Mouse (Mus musculus) spleen, postnatal 14 days (tissue): ENCODE results near the gene Gcn1l1.
A peak's percentile ranks its signal among the peaks of the same experiment; 100 is the strongest.
"Not testable (repeated sequence)": the region's sequence is repeated elsewhere in the genome, so short reads cannot be mapped to it uniquely, and the experiment has no call there.

Experiments used
- DNase-seq, 2 experiments: peaks; one replicate each; pipeline ENCODE4 v3.0.0; 2021 to 2022; ENCODE audit warnings: low spot score in 2 of 2

Gcn1l1 gene

DNA sequence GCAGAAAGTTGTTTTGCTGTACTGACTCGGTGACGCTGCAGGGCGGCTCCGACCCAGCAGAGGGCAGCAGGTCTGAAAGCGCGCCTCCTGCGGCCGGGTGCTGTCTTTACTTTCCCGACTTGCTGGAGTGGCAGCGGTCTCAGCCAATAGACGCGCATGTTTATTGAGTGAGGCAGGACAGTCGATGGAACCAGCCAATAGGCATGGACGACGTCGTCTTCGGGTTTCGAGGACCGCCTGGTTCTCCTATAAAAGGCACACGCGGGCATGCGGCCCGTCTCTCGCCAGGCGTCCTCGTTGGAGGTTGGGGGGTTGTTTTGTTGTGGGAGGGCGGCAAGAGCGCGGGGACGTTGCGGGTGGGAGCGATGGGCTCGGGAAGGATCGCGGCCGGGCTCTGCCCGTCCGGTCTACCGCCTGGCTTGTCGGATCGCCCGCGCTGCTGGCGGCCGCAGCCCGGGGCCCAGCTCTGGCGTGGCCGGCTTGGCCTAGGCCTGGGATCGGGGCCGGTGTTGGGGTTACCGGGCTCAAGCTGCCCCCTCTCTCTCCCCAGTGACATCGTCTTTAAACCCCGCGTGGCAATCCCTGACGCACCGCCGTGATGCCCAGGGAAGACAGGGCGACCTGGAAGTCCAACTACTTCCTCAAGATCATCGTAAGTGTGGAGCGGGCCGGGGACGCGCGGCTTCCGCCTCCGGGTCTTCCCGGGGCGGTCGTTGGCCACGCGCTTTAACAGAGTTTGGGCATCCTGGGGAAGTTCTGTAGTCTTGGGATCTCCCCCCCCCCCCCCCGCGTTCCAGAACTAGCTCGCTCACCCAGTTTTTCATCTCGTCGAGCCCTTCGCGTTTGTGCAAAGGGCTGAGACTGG, 5.6 kb upstream of the Gcn1l1 start, which contains the start of gene Rplp0:
Gene Rplp0 (plus strand): TSS at position 231 of the 865 bp plus-strand sequence.
- peak; percentile 99 to 100 for DNase-seq

DNA sequence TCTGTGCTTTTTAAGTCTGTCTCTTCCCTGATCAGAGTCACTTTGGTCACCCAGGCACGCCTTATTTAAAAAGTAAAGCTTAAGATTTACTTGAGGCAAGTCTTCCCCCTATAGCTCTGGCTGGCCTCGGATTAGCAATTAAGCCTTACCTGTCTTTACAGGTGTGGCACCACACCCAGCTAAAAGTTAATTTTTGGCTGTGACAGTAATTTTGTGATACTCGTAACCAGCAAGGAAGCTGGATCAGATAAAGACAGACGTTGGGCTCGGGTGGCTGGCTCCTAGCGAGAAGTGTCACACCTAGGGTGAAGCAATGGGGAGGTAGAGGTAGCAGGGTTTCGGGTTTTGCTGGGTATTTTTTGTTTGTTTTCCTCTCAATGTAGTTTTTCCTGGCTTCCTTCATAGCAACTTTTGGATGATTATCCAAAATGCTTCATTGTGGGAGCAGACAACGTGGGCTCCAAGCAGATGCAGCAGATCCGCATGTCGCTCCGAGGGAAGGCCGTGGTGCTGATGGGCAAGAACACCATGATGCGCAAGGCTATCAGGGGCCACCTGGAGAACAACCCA, 4.6 kb upstream of the Gcn1l1 start:
- no peak for DNase-seq

DNA sequence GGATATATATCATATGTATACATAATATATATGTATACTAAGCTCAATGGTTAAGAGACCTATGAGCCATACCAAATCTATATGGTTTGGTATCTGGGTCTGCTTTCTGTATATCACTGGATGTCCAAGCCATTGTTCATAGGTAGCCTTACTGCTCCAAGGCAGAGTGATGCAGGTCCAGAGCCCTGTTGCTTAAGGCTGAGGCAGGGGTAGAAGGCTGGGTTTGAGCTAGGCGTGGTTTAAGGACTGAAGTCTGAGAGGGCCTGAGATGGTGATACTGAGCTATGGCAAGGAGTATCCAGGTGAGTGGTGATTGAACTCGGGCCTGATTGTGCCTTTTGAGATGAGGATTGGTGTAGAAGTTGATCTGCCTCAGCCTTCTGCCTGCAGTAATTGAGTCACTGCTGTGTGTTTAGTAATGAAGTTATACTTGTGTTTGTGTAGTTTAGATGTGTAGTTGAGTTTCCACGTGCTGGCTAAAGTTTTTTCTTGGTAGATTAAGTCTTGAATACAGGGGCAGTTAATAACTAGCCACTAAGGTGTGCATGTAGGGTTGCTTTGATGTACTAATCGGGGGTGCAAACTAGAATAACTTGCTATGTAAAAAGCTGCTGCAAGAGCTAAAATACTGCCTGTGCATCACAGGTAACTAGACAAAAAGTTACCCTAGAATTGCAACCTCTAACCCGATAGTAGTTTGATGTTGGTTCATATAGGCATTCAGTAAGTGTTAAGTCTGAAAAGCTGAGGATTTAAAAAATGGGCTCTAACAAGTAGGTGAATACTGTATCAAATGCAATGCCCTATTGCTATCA, 1.1 kb upstream of the Gcn1l1 start:
- DNase-seq, result no peak

DNA sequence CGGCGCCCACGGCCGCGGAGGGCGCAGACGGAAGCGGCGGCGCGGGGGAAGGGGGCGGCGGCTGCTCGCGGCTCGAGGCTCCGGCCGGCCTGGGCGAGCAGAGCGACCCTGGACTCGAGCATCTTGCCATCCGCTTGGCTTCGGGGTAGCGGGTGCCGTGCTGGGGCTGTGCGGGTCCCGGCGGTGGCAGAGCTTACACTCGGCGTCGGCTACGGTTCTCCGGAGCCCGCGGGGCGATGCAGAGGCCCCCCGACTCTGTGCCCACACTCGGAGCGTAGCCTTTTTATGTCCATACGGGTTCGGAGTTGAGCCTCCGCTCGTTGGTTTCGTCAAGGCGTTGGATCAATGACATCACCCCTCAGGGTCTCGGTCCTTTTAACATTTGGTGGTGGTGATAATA, 349 bp downstream of the Gcn1l1 start:
- no peak for DNase-seq

DNA sequence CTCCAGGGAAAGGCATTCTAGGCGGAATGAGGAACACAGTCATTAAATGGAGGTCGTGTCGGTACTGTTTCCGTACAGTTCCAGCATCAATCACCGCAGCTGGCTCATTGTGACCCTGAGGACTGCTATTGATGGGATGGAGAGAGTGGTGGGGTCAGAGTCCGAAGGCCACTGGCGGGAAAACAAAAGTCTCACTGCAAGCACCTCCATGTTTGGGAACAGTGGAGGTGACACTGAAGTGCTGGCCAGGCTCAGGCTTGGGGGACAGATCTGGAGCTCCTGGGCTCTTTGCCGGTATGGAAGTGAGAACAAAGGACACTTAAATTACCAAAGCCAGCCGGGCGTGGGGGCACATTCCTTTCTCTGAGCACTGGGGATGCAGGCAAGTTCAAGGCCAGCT, 3.6 kb downstream of the Gcn1l1 start:
- DNase-seq, result no peak

DNA sequence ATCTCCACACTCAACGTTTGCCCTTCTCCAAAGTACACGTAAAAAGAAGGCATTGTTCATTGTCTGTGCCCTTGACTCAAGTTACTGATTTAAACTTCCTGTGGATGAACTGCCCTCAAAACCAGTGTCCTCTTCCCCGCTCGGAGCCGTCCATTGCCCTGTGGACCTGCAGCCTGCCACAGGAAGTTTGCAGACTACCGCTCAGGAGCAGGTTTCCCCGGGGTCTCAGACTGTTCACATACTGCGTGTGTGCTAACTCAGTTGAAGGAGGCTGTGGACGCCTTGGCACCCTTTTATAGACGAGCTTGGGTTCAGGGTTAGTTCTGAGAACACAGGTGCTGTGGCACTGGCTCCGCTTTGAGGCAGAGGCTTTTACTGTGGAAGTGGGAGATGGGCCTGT, 4.3 kb downstream of the Gcn1l1 start:
- DNase-seq, result no peak

DNA sequence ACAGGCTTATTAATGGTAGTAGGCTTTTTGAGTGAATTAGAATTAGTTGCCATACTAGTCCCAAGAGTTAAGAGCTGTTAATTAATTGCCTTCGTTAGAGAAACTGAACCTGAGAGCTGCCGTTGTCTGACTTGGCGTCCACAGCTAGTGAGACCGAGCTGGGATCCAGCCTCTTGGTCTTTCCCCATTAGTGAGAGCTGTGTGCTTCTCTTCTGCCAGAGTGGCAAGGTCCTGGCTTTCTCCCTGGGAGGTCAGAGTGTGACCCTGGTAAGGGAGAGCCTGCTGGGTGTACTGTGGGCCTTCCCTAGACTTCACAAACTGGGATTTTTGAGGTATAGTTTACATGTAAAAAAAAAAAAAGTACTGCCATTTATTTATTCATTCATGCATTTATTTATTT, 4.7 kb downstream of the Gcn1l1 start:
- DNase-seq, result no peak

DNA sequence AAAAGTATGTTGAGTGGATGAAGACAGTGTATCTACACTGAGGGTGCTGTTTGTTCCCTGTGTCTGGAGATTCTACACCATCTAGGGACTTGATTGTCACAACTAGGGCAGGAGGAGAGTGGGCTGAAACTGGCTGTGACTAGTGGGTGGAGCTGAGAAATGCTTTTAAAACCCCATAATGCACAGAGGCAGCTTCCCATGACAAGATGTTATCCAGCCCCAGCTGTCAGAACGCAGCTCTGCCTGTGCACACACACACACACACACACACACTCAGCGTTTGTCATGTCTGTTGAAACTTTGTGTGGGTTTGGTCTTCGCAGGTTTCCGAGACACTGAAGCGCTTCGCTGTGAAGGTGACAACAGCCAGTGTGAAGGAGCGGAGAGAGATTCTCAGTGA, 6.0 kb downstream of the Gcn1l1 start:
- DNase-seq, result no peak

DNA sequence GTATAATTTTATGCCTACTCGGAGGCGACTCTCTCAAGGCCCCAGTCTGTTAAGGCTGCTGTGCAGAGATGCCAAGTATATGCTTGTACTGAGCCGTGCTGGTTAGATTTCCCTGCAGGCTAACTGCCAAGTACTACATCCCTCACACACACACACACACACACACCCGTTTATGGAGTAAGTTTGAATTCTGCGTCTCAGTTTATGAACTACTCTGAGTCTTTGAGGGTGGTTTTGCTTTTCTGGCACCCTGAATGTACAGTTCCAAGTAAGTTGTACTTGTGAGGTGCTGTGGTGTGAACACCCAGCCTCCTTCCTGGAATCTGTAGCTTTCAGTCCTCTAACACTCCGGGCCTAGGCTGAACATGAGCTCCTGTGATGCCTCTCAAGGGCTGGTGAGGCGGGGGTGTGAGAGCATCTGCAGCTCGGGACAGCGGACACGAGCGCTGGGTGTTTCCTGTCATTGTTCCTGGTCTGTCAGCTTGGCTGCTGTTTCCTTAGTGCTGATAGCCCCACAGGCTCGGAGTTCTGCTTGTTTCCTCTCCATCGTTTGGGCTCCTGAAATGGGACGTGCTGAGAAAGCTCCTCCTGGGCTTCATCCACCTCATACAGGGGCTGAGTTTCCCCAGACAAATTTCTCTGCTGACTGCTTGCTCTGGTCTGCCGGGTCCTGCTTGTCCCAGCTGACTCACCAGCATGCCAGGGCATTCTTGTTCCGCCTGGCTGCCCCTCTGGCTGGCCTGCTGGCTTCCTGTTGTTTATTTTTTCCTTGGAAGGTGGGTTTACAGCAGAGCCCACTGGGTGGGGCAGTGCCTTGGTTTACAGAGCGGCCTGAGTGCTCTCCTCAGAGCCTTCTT, 7.9 kb downstream of the Gcn1l1 start:
- no peak for DNase-seq

DNA sequence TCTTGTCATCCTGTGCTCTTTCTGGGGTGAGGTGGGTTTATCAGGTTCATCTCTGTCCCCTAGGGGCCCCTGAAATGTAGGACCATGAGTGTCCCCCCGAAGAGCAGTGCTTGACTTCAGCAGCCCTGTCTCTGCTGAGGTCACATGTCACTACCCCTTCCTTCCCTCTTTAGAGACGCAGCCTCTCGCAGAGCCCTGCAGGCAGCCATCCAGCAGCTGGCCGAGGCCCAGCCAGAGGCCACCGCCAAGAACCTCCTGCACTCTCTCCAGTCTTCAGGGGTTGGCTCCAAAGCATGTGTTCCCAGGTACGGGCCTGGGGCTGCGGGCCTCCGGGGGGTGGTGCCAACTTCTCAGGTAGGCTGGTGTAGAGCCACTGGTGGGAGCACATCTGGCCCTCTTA, 9.9 kb downstream of the Gcn1l1 start:
- DNase-seq, result no peak

DNA sequence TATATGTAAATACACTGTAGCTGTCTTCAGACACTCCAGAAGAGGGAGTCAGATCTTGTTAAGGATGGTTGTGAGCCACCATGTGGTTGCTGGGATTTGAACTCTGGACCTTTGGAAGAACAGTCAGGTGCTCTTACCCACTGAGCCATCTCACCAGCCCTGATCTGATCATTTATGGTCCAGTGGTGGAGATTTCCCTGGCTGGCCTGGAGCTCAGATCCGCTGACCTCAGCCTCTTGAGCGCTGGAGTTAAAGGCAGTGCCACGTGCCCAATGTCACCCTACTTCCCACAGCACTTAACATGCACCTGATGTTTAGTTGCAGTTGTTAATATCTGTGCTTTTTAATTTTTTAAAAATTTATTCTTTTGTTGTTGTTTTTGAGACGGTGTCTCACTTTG, 12.6 kb downstream of the Gcn1l1 start:
- DNase-seq, result not testable (repeated sequence)

DNA sequence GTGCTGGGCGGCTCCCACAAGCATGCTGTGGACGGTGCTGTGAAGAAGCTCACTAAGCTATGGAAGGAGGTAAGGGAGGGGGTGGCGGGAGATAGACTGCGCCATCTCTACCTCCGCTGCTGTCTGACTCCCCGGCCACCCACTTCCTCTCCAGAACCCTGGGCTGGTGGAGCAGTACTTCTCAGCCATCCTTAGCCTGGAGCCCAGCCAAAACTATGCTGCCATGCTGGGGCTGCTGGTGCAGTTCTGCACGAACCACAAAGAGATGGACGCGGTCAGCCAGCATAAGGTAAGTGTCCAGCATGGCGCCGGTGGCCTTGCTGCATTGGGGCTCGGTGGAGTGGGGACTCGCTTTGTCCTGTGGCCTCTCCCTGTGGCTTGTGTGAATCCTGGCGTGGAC, 13.9 kb downstream of the Gcn1l1 start:
- DNase-seq, result no peak

DNA sequence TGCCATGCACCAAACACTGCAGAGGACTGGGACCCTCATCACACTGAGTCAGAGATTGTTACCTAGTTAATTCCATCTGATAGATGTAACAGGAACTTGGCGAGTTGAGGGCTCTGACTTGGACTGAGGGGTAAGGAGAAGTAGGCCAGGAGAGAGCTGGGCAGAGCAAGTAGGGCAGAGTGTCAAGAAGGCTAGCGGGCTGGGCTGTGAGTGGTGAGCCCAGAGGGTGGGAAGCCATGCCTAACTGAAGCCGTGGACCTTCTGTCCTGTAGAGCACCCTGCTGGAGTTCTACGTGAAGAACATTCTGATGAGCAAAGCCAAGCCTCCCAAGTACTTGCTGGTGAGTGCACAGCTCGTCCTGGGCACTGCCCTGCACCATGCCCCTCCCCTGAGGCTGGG, 14.3 kb downstream of the Gcn1l1 start:
- DNase-seq, result no peak

DNA sequence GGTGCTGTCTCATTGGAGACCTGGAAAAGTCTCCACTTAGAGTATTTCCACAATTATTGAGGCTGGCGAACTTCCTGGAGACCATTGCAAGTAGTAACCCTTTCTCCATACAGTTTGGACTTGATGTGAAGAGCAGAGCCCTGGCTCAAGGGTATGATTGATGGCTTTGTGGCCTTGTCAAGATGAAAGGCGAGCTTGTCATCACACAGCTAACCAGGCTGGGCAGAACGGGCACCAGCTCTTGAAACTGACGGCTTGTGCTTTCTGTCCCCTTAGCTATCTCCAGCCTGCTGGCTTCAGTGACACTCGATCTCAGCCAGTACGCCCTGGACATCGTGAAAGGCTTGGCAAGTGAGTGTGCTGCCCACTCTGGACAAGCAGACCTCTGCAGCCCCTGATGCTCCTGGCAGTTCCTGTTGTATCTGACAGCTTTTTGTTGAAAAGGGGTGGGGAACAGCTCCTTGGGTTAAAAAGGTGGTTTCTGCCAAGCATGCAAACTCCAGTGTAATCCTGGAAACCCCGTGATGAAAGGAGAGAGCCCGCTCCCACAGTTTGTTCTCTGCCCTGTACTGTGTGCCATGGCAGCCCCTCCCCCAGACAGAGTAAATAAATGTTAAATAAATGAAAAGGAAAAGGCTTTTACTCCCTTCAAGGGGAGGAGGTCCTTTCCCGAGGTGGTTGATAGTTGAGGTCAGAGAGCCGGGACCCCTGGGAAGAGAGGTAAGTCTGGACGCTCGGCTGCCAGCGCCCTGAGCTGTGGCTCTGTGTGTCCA, 15.4 kb downstream of the Gcn1l1 start:
- DNase-seq, result no peak

DNA sequence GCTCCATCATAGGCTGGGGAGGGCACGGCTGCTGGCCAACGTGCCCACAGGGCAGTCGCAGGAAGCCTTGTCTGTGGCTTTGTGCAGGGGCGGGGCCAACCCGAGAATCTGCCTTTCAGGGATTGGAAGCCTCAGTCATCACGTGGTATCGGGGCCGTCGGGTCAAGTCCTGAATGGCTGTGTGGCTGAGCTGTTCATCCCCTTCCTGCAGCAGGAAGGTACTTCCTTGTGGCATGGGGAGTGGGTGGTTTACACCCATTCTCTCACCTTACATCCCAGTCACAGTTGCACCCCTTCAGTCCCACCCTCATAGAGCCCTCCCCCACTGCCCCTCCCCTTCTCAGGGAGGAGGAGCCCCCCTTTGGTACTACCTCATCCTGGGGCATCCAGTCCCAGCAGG, 16.6 kb downstream of the Gcn1l1 start:
- no peak for DNase-seq

DNA sequence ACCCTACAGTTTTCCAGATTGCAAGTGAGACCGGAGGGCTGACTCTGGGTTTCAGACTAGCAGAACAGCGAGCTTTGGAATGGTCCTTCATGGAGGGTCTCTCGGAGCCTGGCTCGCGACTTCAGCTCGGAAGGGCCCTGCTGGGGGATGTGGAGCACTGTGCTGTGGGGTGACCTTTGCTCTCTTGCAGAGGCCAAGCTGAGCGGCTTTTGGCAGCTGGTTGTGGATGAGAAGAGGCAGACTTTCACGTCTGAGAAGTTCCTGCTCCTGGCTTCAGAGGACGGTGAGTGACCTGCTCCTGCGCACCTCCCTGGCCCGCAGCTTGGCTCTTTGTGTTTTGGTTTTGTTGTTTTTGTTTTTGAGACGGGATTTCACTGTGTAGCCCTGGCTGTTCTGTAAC, 20.6 kb downstream of the Gcn1l1 start:
- DNase-seq, result no peak

DNA sequence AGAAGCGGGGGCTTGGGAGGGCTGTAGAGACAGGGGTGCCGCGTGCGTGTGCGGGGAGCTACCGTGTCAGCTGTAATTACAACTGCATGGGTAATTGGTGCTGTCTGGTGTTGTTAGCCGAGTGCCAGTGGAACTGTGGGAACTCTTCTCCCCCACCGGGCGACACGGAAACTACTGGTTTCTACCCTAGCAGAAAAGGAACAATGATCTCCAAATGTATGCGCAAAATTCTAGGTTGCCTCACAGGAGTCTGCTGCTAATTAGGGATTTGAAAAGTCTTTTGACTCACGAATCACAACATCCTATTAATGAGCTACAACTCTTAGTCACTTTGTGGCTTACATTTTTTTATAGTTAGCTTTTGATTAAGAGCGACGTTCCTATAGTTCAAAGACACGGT, 21.1 kb downstream of the Gcn1l1 start:
- DNase-seq, result no peak

DNA sequence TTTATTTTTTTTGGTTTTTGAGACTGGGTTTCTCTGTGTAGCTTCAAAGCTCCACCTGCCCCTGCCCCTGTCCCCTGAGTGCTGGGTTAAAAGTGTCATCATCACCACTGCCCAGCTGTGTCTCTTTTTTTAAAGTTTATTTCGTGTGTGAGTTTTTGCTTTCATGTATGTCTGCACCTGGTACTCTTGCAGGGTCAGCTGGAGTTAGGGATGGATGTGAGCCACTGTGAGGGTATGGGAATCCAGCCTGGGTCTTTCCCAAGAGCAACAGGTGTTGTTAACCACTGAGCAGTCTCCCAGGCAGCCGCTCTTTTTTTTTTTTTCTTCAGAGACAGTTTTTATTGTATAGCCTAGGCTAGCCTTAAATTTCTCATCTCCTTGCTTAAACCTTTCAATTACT, 21.7 kb downstream of the Gcn1l1 start:
- DNase-seq, result no peak

DNA sequence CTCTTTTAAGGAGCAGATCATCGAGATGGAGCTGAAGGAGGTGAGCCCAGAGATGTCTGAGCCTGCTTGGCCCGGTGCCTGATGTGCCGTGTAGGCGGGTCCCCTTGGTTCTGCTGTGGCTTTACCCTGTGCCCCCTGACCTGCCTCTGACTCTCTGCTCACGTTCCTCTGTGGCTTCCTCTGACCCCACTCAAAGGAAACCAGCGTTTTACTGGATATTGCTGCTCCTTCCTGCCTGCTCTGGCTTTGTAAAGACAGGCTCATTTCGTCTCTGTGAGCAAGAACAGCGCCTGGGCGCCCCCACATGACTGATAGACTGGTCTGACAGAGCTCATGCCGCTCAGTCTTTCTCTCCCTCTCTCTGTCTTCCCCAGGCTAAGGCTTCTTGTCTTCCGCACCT, 26.0 kb downstream of the Gcn1l1 start:
- no peak for DNase-seq

DNA sequence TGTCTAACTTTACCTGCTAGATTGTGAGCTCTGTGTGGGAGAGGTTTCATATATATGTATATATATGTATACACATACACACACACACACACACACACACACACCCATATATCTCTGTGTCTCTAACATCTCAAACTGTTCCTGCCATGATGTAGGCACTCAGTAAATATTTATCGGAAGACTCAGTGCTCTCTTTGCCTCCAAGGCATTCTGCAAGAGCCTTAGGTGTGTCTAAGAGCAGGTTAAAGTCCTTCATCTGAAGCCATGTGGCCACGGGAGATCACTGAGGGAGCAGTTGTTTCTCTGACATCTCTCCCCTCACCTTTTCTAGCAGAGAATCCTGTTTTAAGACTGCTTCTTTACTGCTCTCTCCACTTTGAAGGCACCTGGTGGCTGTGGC, 26.5 kb downstream of the Gcn1l1 start:
- no peak for DNase-seq

DNA sequence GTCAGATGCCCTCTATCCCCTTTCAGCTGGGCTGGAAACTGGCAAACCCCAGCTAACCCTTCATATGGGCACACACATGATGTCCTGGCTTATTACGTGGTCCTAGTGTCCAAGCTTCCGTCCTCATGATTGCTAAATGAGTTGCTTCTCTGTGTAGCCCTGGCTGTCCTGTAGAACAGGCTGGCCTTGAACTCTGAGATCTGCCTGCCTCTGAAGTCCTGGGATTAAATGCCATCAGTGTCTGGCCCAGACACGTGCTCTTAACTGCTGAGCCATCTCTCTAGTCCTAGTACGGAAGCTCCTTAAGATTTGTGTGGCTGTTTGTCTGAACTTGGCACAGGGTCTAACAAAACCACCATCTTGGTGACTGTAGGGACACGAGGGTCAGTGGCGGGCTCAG, 38.5 kb downstream of the Gcn1l1 start:
- no peak for DNase-seq
